Mouse (Mus musculus): ENCODE data around the gene Cep63. TPM values are rescaled to one million over a fixed set of nuclear protein-coding genes. Genes with fewer than 3 reads are reported as not detected.

Gene Cep63
- polyA plus RNA-seq, 1 experiment from 2014 or later = 45.6 TPM

Other genes with a start within 250 kb of the Cep63 start
- gene Ky, start 120.8 kb downstream of the Cep63 start, polyA plus RNA-seq (2015; fragmentation: Nextera tagmentation; extraction: Ambion mirVana) = 0.36 and 0.51 TPM in 2 replicates
- gene Anapc13, start 238 bp downstream of the Cep63 start, polyA plus RNA-seq (2015; fragmentation: Nextera tagmentation; extraction: Ambion mirVana) = 174 TPM in 2 replicates
- gene Amotl2, start 90.1 kb upstream of the Cep63 start, polyA plus RNA-seq (2015; fragmentation: Nextera tagmentation; extraction: Ambion mirVana) = 59.3 and 69.6 TPM in 2 replicates
- gene Ryk, start 208.4 kb upstream of the Cep63 start, polyA plus RNA-seq (2015; fragmentation: Nextera tagmentation; extraction: Ambion mirVana) = 11.8 and 11.9 TPM in 2 replicates